Mouse (Mus musculus): ENCODE measurements around the gene Olfr288.

- TF ChIP-seq CTCF (IDR thresholded peaks at IDR 0.05; ENCODE audit: low read depth) = no peak
- no peak for TF ChIP-seq EP300 (optimal IDR thresholded peaks at IDR 0.05)
These were observed 38.1 kb downstream of the Olfr288 start for GRCm38 (mm10) chr15:98157253-98157652.
